Mouse (Mus musculus) gastrocnemius, postnatal 36 days (tissue): ENCODE measurements around the gene C730034F03Rik. TPM values are rescaled to one million over a fixed set of nuclear protein-coding genes. Genes with fewer than 3 reads are reported as not detected.

Source experiments
- DNase-seq, 2 experiments: peaks; one replicate each; pipeline ENCODE4 v3.0.0; 2022
- intact Hi-C: fragments of 180-260 bp; cut with DNase I; formaldehyde crosslinking; loops from one replicate; pipeline ENCODE4 v1.15.1; 2025
- long read RNA-seq, 2 experiments: library from polyadenylated mRNA; stranded (forward); transcript quantifications; one replicate each; pipeline ENCODE4 v2.0.0; 2021
- total RNA-seq, 2 experiments: library from RNA; stranded (reverse); gene quantifications; 2 replicates each; pipeline ENCODE4 v1.2.3; 2021

The C730034F03Rik gene
- under 1 TPM; 0.20 to 0.47 TPM for total RNA-seq
- long read RNA-seq, experiment 1 = 0 reads
- long read RNA-seq, experiment 2, partial matches to known transcripts = 0 of 1 reads
- long read RNA-seq, experiment 2, other reads (novel, unspliced or antisense) = 0 of 1 reads

GRCm38 (mm10) chr15:89429352-89430221, at the start of gene C730034F03Rik, which contains the start of the genes Gm44502 and Chkb:
Gene C730034F03Rik (plus strand): TSS chr15:89429589.
Gene Gm44502 (minus strand): TSS chr15:89429696.
Gene Chkb (minus strand): TSS chr15:89429908.
- intact Hi-C loops = loop anchor here (5.0 kb wide), 1 partner anchor 57 kb away; the partner anchor contains the start of gene Sco2
- DNase-seq = peak; percentile 86 to 87

GRCm38 (mm10) chr15:89384617-89385016, 44.8 kb upstream of the C730034F03Rik start, which contains the start of gene Klhdc7b:
Gene Klhdc7b (plus strand): TSS chr15:89384917.
- intact Hi-C loops = no loop called here
- no peak for DNase-seq

- intact Hi-C loops = no loop called here
- DNase-seq = no peak
Observed at GRCm38 (mm10) chr15:89387127-89387526, 42.3 kb upstream of the C730034F03Rik start.

GRCm38 (mm10) chr15:89390081-89390480, 39.3 kb upstream of the C730034F03Rik start:
- intact Hi-C loops = no loop called here
- DNase-seq = no peak

- intact Hi-C loops = no loop called here
Observed at GRCm38 (mm10) chr15:89396883-89397282, 32.5 kb upstream of the C730034F03Rik start.

GRCm38 (mm10) chr15:89398146-89398545, 31.2 kb upstream of the C730034F03Rik start:
- intact Hi-C loops = no loop called here
- DNase-seq = no peak

More at GRCm38 (mm10) chr15:89396883-89397282, 32.5 kb upstream of the C730034F03Rik start:
- DNase-seq = no peak

GRCm38 (mm10) chr15:89399716-89400115, 29.7 kb upstream of the C730034F03Rik start:
- intact Hi-C loops = no loop called here
- DNase-seq = no peak

GRCm38 (mm10) chr15:89402471-89402870, 26.9 kb upstream of the C730034F03Rik start:
- intact Hi-C loops = no loop called here
- DNase-seq = no peak

GRCm38 (mm10) chr15:89404831-89405623, 24.4 kb upstream of the C730034F03Rik start:
- DNase-seq = no peak
- intact Hi-C loops = no loop called here

GRCm38 (mm10) chr15:89406691-89407090, 22.7 kb upstream of the C730034F03Rik start:
- intact Hi-C loops = no loop called here
- no peak for DNase-seq

GRCm38 (mm10) chr15:89410118-89410517, 19.3 kb upstream of the C730034F03Rik start, which contains the start of gene Syce3:
Gene Syce3 (minus strand): TSS chr15:89410503.
- DNase-seq = no peak
- intact Hi-C loops = no loop called here

GRCm38 (mm10) chr15:89415282-89415681, 14.1 kb upstream of the C730034F03Rik start:
- DNase-seq = no peak

GRCm38 (mm10) chr15:89421938-89422337, 7.5 kb upstream of the C730034F03Rik start:
- no peak for DNase-seq
- intact Hi-C loops = no loop called here

More at GRCm38 (mm10) chr15:89415282-89415681, 14.1 kb upstream of the C730034F03Rik start:
- intact Hi-C loops = no loop called here

GRCm38 (mm10) chr15:89424621-89425020, 4.8 kb upstream of the C730034F03Rik start:
- no peak for DNase-seq
- intact Hi-C loops = loop anchor here (5.0 kb wide), 1 partner anchor 52 kb away; the partner anchor contains the start of gene Sco2

- peak; percentile 55 for DNase-seq
- intact Hi-C loops = loop anchor here (5.0 kb wide), 1 partner anchor 53 kb away; the partner anchor contains the start of gene Sco2
Observed at GRCm38 (mm10) chr15:89425711-89426121, 3.7 kb upstream of the C730034F03Rik start, which contains the start of gene Cpt1b. Gene Cpt1b (minus strand): TSS chr15:89425863.

GRCm38 (mm10) chr15:89426716-89427115, 2.7 kb upstream of the C730034F03Rik start:
- no peak for DNase-seq
- intact Hi-C loops = loop anchor here (5.0 kb wide), 1 partner anchor 54 kb away; the partner anchor contains the start of gene Sco2

GRCm38 (mm10) chr15:89428136-89428790, 1.1 kb upstream of the C730034F03Rik start:
- no peak for DNase-seq
- intact Hi-C loops = loop anchor here (5.0 kb wide), 1 partner anchor 56 kb away; the partner anchor contains the start of gene Sco2

GRCm38 (mm10) chr15:89428821-89429351, 503 bp upstream of the C730034F03Rik start:
- intact Hi-C loops = loop anchor here (5.0 kb wide), 1 partner anchor 57 kb away; the partner anchor contains the start of gene Sco2
- DNase-seq = no peak

- intact Hi-C loops = no loop called here
- no peak for DNase-seq
Observed at GRCm38 (mm10) chr15:89430341-89430740, 952 bp downstream of the C730034F03Rik start.
